Mouse (Mus musculus) right cerebral cortex, postnatal 10 days (tissue): ENCODE results near the gene Lmbr1.
A peak's percentile ranks its signal among the peaks of the same experiment; 100 is the strongest.
"Not testable (repeated sequence)": the region's sequence is repeated elsewhere in the genome, so short reads cannot be mapped to it uniquely, and the experiment has no call there.

Source experiments
- DNase-seq, 2 experiments: peaks; one replicate each; pipeline ENCODE4 v3.0.0; 2021; ENCODE audit warnings: low spot score in 2 of 2

Gene Lmbr1

GRCm38 (mm10) chr5:29378298-29379036 lies at the start of gene Lmbr1:
Gene Lmbr1 (minus strand): TSS chr5:29378390.
- peak; percentile 95 to 96 for DNase-seq

GRCm38 (mm10) chr5:29423330-29423729 lies 45.1 kb upstream of the Lmbr1 start:
- not testable (repeated sequence) for DNase-seq

- DNase-seq, result no peak
Observed at GRCm38 (mm10) chr5:29413041-29413440, 34.9 kb upstream of the Lmbr1 start.

- no peak for DNase-seq
Observed at GRCm38 (mm10) chr5:29410854-29411253, 32.7 kb upstream of the Lmbr1 start.

GRCm38 (mm10) chr5:29398427-29398826 lies 20.2 kb upstream of the Lmbr1 start:
- no peak for DNase-seq

- DNase-seq, result peak; percentile 45 to 75
Observed at GRCm38 (mm10) chr5:29388944-29389765, 11.0 kb upstream of the Lmbr1 start.

- DNase-seq, result no peak
Observed at GRCm38 (mm10) chr5:29388181-29388943, 10.2 kb upstream of the Lmbr1 start.

- no peak for DNase-seq
Observed at GRCm38 (mm10) chr5:29387591-29387990, 9.4 kb upstream of the Lmbr1 start.

- DNase-seq, result no peak
Observed at GRCm38 (mm10) chr5:29382776-29383175, 4.6 kb upstream of the Lmbr1 start.

GRCm38 (mm10) chr5:29380091-29380490 lies 1.9 kb upstream of the Lmbr1 start:
- no peak for DNase-seq

- DNase-seq, result peak; percentile 40 to 55
Observed at GRCm38 (mm10) chr5:29377590-29378297, 446 bp downstream of the Lmbr1 start.

GRCm38 (mm10) chr5:29363511-29363910 lies 14.7 kb downstream of the Lmbr1 start:
- no peak for DNase-seq

GRCm38 (mm10) chr5:29335836-29336235 lies 42.4 kb downstream of the Lmbr1 start:
- DNase-seq, result no peak

- no peak for DNase-seq
Observed at GRCm38 (mm10) chr5:29322503-29322902, 55.7 kb downstream of the Lmbr1 start.

- no peak for DNase-seq
Observed at GRCm38 (mm10) chr5:29309191-29309590, 69.0 kb downstream of the Lmbr1 start.

- DNase-seq, result peak; percentile 61 to 80
Observed at GRCm38 (mm10) chr5:29293194-29293593, 85.0 kb downstream of the Lmbr1 start.

GRCm38 (mm10) chr5:29290110-29290509 lies 88.1 kb downstream of the Lmbr1 start:
- DNase-seq, result no peak

- no peak for DNase-seq
Observed at GRCm38 (mm10) chr5:29289703-29290102, 88.5 kb downstream of the Lmbr1 start.

- DNase-seq, result no peak
Observed at GRCm38 (mm10) chr5:29281081-29281480, 97.1 kb downstream of the Lmbr1 start.

- no peak for DNase-seq
Observed at GRCm38 (mm10) chr5:29274746-29275145, 103.4 kb downstream of the Lmbr1 start.

GRCm38 (mm10) chr5:29273426-29273825 lies 104.8 kb downstream of the Lmbr1 start:
- DNase-seq, result no peak

GRCm38 (mm10) chr5:29270879-29271278 lies 107.3 kb downstream of the Lmbr1 start:
- no peak for DNase-seq
